Mouse (Mus musculus): Measurements from ENCODE around the gene Gm20822.
"Not testable (repeated sequence)": the region's sequence is repeated elsewhere in the genome, so short reads cannot be mapped to it uniquely, and the experiment has no call there.

Gene Gm20822

GRCm38 (mm10) chrY:15884671-15885070 is at the start of gene Gm20822:
Gm20822 (minus strand) TSS chrY:15884771.
- DNase-seq (ENCODE audit: low spot score in 2 of 2): not testable (repeated sequence)
